Mouse (Mus musculus): ENCODE results near the gene 1700034J05Rik. TPM values are rescaled to one million over a fixed set of nuclear protein-coding genes. Genes with fewer than 3 reads are reported as not detected.

Gene 1700034J05Rik
- total RNA-seq, 2 experiments from 2014 or later = not detected

GRCm38 (mm10) chr6:146978691-146979114, 24.5 kb upstream of the 1700034J05Rik start:
- TF ChIP-seq CTCF (IDR thresholded peaks at IDR 0.05) = peak; percentile 73
- no peak overlapping the region for H3K4me3 ChIP-seq
- no peak for DNase-seq (ENCODE audit: extremely low spot score in 1 of 2, low spot score in 2 of 2)
- intact Hi-C loops (cut with DNase I) = no loop called here
- H3K27ac ChIP-seq = no peak overlapping the region

DNA sequence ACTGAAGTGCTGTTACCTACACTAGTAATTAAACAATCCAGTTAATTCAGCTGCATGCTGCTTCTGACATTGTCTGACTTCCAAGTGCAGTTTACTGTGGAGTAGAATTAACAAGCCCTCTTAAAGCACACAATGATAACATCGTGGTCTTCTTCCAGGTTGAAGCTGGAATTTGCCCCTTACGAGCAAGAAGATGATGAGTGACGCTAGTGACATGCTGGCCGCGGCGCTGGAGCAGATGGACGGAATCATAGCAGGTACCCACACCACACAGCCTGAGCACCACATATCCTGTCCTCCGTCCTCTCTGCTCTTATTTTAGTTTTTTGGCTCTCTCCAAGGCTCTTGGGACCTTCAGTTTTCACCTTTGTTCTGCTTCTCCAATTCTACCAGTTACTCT, 22.2 kb upstream of the 1700034J05Rik start:
- H3K27ac ChIP-seq = no peak overlapping the region
- H3K4me3 ChIP-seq = no peak overlapping the region
- no peak for DNase-seq (ENCODE audit: extremely low spot score in 1 of 2, low spot score in 2 of 2)
- TF ChIP-seq CTCF (IDR thresholded peaks at IDR 0.05) = no peak
- intact Hi-C loops (cut with DNase I) = no loop called here

DNA sequence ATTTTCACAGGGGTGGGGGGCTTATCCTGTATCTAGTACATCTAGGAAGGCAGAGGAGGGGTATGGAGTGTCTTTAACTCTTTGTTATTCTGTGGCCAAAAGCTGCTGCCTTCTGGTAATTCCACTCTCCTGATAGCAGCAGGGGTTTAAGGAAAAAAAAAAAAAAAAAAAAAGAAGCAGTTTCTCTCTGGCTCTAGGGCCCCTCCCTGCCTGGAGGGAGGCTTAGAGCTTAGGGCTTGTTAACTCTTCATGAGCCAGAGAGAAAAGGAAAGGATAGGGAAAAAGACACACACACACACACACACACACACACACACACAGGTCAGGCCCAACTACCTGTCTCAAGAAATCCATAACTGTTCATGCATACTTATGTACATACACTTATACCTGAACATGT, 19.6 kb upstream of the 1700034J05Rik start:
- no peak for TF ChIP-seq CTCF (IDR thresholded peaks at IDR 0.05)
- Histone ChIP-seq H3K27ac (no peak overlapping the region), H3K4me3 (no peak overlapping the region)
- no peak for DNase-seq (ENCODE audit: extremely low spot score in 1 of 2, low spot score in 2 of 2)
- intact Hi-C loops (cut with DNase I) = no loop called here

- TF ChIP-seq CTCF (IDR thresholded peaks at IDR 0.05) = no peak
- DNase-seq (ENCODE audit: extremely low spot score in 1 of 2, low spot score in 2 of 2) = no peak
- intact Hi-C loops (cut with DNase I) = no loop called here
- H3K27ac ChIP-seq = no peak overlapping the region
- H3K4me3 ChIP-seq = no peak overlapping the region
These were observed 19.2 kb upstream of the 1700034J05Rik start for GRCm38 (mm10) chr6:146973406-146973805.

- no peak overlapping the region for H3K27ac ChIP-seq
- intact Hi-C loops (cut with DNase I) = no loop called here
These were observed 18.5 kb upstream of the 1700034J05Rik start for GRCm38 (mm10) chr6:146972740-146973139.

DNA sequence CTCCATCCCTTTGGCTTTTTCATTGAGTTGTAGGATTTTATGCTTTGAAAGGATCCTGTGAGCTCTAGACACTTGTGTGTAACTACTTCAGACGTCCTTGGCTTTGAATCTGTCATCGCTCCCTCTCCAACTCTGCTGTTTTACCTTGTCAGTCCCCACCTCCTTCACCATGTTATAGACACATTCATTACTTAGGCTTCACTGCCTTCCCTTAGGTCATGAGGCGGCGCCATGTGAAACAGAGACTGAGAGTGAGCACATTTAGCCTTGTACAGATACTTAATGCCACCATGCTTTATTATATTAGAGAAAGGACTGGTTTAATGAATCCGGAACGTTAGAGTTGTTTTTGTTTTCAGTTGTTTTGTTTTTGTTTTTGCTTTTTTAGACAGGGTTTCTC, 17.8 kb upstream of the 1700034J05Rik start:
- no peak for TF ChIP-seq CTCF (IDR thresholded peaks at IDR 0.05)
- no peak for DNase-seq (ENCODE audit: extremely low spot score in 1 of 2, low spot score in 2 of 2)
- intact Hi-C loops (cut with DNase I) = no loop called here
- H3K4me3 ChIP-seq = no peak overlapping the region
- no peak overlapping the region for H3K27ac ChIP-seq

More at GRCm38 (mm10) chr6:146972740-146973139, 18.5 kb upstream of the 1700034J05Rik start:
- no peak for DNase-seq (ENCODE audit: extremely low spot score in 1 of 2, low spot score in 2 of 2)
- no peak overlapping the region for H3K4me3 ChIP-seq
- no peak for TF ChIP-seq CTCF (IDR thresholded peaks at IDR 0.05)

DNA sequence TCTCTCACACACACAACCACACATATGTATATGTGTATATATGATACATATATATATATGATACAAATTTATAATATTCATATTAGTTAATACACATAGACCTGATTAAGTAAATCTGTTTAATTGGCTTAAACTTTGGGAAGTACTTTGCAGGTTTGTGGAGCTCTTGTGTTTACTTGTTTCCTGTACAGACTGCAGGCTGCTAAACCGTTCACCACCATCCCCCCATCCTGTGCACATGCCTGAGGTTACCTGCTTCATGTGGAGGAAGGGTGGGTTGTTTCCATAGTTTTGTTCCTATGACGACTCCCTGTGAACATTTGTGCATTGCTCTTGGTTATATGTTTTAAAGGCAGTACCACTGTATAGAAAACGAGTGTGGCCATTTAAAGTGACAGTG, 17.1 kb upstream of the 1700034J05Rik start:
- Histone ChIP-seq H3K27ac (no peak overlapping the region), H3K4me3 (no peak overlapping the region)
- TF ChIP-seq CTCF (IDR thresholded peaks at IDR 0.05) = no peak
- intact Hi-C loops (cut with DNase I) = no loop called here
- no peak for DNase-seq (ENCODE audit: extremely low spot score in 1 of 2, low spot score in 2 of 2)

- no peak overlapping the region for H3K4me3 ChIP-seq
- intact Hi-C loops (cut with DNase I) = no loop called here
- TF ChIP-seq CTCF (IDR thresholded peaks at IDR 0.05) = no peak
- DNase-seq (ENCODE audit: extremely low spot score in 1 of 2, low spot score in 2 of 2) = no peak
- H3K27ac ChIP-seq = no peak overlapping the region
These were observed 16.6 kb upstream of the 1700034J05Rik start for GRCm38 (mm10) chr6:146970811-146971210.

GRCm38 (mm10) chr6:146967836-146968235, 13.6 kb upstream of the 1700034J05Rik start:
- DNase-seq (ENCODE audit: extremely low spot score in 1 of 2, low spot score in 2 of 2) = no peak
- no peak overlapping the region for H3K4me3 ChIP-seq
- TF ChIP-seq CTCF (IDR thresholded peaks at IDR 0.05) = no peak
- H3K27ac ChIP-seq = no peak overlapping the region
- intact Hi-C loops (cut with DNase I) = no loop called here

DNA sequence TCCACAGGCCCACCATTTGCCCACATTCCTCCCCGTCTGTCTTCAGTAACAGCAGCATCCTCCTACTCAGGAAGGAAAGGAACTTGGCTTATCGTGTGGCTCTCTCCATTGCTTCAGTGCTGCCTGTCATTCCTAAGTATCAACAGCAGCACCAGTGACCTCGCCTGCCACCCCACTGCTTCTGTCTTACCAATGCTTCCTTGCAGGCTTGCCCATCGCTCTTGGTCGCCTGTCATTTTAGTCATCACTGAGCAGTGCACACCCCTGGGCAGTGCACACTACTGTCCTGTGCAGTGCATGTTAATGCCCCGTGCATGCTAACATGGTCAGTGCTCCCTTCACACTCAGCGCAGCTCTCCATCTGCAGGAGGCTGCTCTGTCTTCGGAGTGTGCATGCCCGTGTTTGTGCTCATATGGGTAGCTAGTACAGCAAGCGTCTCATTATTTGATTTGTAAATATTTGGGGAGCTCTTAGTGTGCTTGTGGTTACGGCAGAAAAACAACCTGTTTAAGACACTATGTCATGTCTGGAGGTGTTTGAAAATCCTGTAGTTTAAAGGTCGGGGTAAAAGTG, 12.3 kb upstream of the 1700034J05Rik start:
- intact Hi-C loops (cut with DNase I) = no loop called here
- Histone ChIP-seq H3K4me3 (no peak overlapping the region), H3K27ac (no peak overlapping the region)
- TF ChIP-seq CTCF (IDR thresholded peaks at IDR 0.05) = no peak
- DNase-seq (ENCODE audit: extremely low spot score in 1 of 2, low spot score in 2 of 2) = no peak

DNA sequence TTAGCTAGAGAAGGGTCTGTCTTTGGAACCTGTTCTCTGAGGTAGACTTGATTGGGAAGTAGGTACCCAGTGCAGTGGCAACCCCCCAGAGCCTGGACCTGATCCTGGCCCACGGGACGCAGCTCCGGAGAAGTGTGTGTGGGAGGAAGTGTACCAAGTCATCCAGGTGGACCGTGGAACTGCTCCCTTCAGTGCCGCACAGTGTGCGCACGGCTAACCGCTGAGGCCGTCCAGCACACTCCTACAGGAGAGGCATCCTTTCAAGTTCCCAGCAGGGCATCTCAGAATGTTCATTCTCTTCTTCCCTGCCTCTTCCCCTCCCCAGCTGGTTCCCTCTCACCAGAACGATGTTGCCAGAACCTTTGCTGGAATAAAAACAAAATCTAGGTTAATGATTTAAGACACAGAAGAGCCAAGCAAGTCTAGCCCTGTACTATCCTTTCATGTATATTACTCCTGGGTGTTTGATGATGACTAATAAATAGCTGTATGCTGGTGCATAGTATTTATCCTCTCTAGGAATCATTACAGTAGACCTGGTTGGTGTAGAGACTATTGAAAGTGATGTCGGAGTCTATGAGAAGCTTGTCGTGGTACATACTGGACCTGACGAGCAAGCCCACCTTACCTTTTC, 11.0 kb upstream of the 1700034J05Rik start:
- intact Hi-C loops (cut with DNase I) = loop anchor here (2.0 kb wide), 1 partner anchor 140 kb away; no protein-coding TSS in a partner anchor
- Histone ChIP-seq H3K27ac (no peak overlapping the region), H3K4me3 (no peak overlapping the region)
- no peak for TF ChIP-seq CTCF (IDR thresholded peaks at IDR 0.05)
- DNase-seq (ENCODE audit: extremely low spot score in 1 of 2, low spot score in 2 of 2) = no peak

- DNase-seq (ENCODE audit: extremely low spot score in 1 of 2, low spot score in 2 of 2) = no peak
- Histone ChIP-seq H3K27ac (no peak overlapping the region), H3K4me3 (no peak overlapping the region)
- intact Hi-C loops (cut with DNase I) = loop anchor here (2.0 kb wide), 1 partner anchor 139 kb away; no protein-coding TSS in a partner anchor
- TF ChIP-seq CTCF (IDR thresholded peaks at IDR 0.05) = no peak
These were observed 9.4 kb upstream of the 1700034J05Rik start for GRCm38 (mm10) chr6:146963396-146964150.
